Mouse (Mus musculus): ENCODE measurements around the gene Ugt1a7c.

GRCm38 (mm10) chr1:88230981-88231802, 136.3 kb downstream of the Ugt1a7c start:
- TF ChIP-seq POLR2A (IDR thresholded peaks at IDR 0.05; ENCODE audit: borderline replicate concordance, extremely low read depth, low read depth, low read length) (no peak), CTCF (IDR thresholded peaks at IDR 0.05; ENCODE audit: insufficient read depth, low read length) (no peak)
